Mouse (Mus musculus) lung, postnatal 4 days (tissue): ENCODE data around the gene Lama4.

Experiments
- DNase-seq, 2 experiments: peaks; one replicate each; pipeline ENCODE4 v3.0.0; 2021

The Lama4 gene

GRCm38 (mm10) chr10:38965075-38965781, at the start of gene Lama4:
TSS of gene Lama4 (plus strand) at chr10:38965515.
- peak; percentile 71 to 83 for DNase-seq

- DNase-seq = peak; percentile 14 to 25
Observed at GRCm38 (mm10) chr10:38916027-38916617, 49.2 kb upstream of the Lama4 start.

GRCm38 (mm10) chr10:38928940-38929697, 36.2 kb upstream of the Lama4 start:
- DNase-seq = no peak

GRCm38 (mm10) chr10:38944701-38945100, 20.6 kb upstream of the Lama4 start:
- no peak for DNase-seq

GRCm38 (mm10) chr10:38961920-38962319, 3.4 kb upstream of the Lama4 start:
- peak in 1 of 2 experiments; percentile 26 for DNase-seq

GRCm38 (mm10) chr10:38964719-38965074, 618 bp upstream of the Lama4 start:
- no peak for DNase-seq

GRCm38 (mm10) chr10:38965857-38966256, 542 bp downstream of the Lama4 start:
- DNase-seq = peak; percentile 49 to 60

GRCm38 (mm10) chr10:38966646-38967045, 1.3 kb downstream of the Lama4 start:
- no peak for DNase-seq

GRCm38 (mm10) chr10:38968326-38969072, 3.2 kb downstream of the Lama4 start:
- peak; percentile 24 to 26 for DNase-seq

GRCm38 (mm10) chr10:38969543-38969942, 4.2 kb downstream of the Lama4 start:
- no peak for DNase-seq

GRCm38 (mm10) chr10:38969975-38970374, 4.7 kb downstream of the Lama4 start:
- no peak for DNase-seq

- DNase-seq = no peak
Observed at GRCm38 (mm10) chr10:38972221-38972946, 7.1 kb downstream of the Lama4 start.

- no peak for DNase-seq
Observed at GRCm38 (mm10) chr10:38973016-38973415, 7.7 kb downstream of the Lama4 start.

GRCm38 (mm10) chr10:38978195-38978594, 12.9 kb downstream of the Lama4 start:
- no peak for DNase-seq

GRCm38 (mm10) chr10:38979699-38980098, 14.4 kb downstream of the Lama4 start:
- no peak for DNase-seq

- DNase-seq = no peak
Observed at GRCm38 (mm10) chr10:38980980-38981379, 15.7 kb downstream of the Lama4 start.

- DNase-seq = no peak
Observed at GRCm38 (mm10) chr10:38984358-38985075, 19.2 kb downstream of the Lama4 start.

GRCm38 (mm10) chr10:38986053-38986452, 20.7 kb downstream of the Lama4 start:
- peak in 1 of 2 experiments; percentile 24 for DNase-seq

- DNase-seq = no peak
Observed at GRCm38 (mm10) chr10:38992827-38993226, 27.5 kb downstream of the Lama4 start.

- no peak for DNase-seq
Observed at GRCm38 (mm10) chr10:38993632-38994424, 28.5 kb downstream of the Lama4 start.
